Mouse (Mus musculus) embryonic facial prominence, embryonic 14.5 days (tissue): ENCODE results near the gene Klf8. TPM values are rescaled to one million over a fixed set of nuclear protein-coding genes. Genes with fewer than 3 reads are reported as not detected.
A peak's percentile ranks its signal among the peaks of the same experiment; 100 is the strongest.
"Not testable (repeated sequence)": the region's sequence is repeated elsewhere in the genome, so short reads cannot be mapped to it uniquely, and the experiment has no call there.

Experiments used
- ATAC-seq: fragments of 200-750 bp; cut with Nextera tagmentation; 2 replicates; pipeline ENCODE4 v1.8.0; 2017; ENCODE audit warnings: low read depth, moderate number of reproducible peaks, moderate TSS enrichment
- DNase-seq: peaks from one replicate; pipeline ENCODE4 v3.0.0-alpha.2; 2015; ENCODE audit warnings: low spot score
- H3K27ac ChIP-seq: fragments of 300-500 bp; sonication (generic); replicated peaks from 2 replicates; pipeline ENCODE4 v1.5.1; 2014; ENCODE audit warnings: low read depth, mild to moderate bottlenecking, low read length, moderate library complexity
- H3K27me3 ChIP-seq: fragments of 300-500 bp; sonication (generic); replicated peaks from 2 replicates; pipeline ENCODE4 v1.6.1; 2014; ENCODE audit warnings: low read length; ENCODE audit not compliant: control insufficient read depth, insufficient read depth
- H3K36me3 ChIP-seq: fragments of 300-500 bp; sonication (generic); 2 replicates; pipeline ENCODE4 v1.6.1; 2014; ENCODE audit warnings: low read length, mixed read lengths; ENCODE audit not compliant: control insufficient read depth, insufficient read depth
- H3K4me1 ChIP-seq: fragments of 300-500 bp; sonication (generic); 2 replicates; pipeline ENCODE4 v1.6.1; 2014; ENCODE audit warnings: antibody characterized with exemption, low read length; ENCODE audit not compliant: control insufficient read depth, insufficient read depth
- H3K4me2 ChIP-seq: fragments of 300-500 bp; sonication (generic); 2 replicates; pipeline ENCODE4 v1.6.1; 2014; ENCODE audit warnings: low read depth, mild to moderate bottlenecking, low read length, moderate library complexity, mixed read lengths
- H3K4me3 ChIP-seq: fragments of 300-500 bp; sonication (generic); 2 replicates; pipeline ENCODE4 v1.5.1; 2014; ENCODE audit warnings: low read depth, mild to moderate bottlenecking, low read length
- H3K9ac ChIP-seq: fragments of 300-500 bp; sonication (generic); 2 replicates; pipeline ENCODE4 v1.6.1; 2014; ENCODE audit warnings: low read depth, mild to moderate bottlenecking, low read length, moderate library complexity, mixed read lengths
- H3K9me3 ChIP-seq: fragments of 300-500 bp; sonication (generic); 2 replicates; pipeline ENCODE4 v1.6.1; 2016; ENCODE audit warnings: low read length; ENCODE audit not compliant: control insufficient read depth
- WGBS: fragments of 180-500 bp; shearing (Covaris S2); extraction: QIAGEN DNeasy Blood & Tissue Kit; methylation state at CpG from one replicate; pipeline ENCODE4 v1.1.7; 2014; 5-methylcytosine and 5-hydroxymethylcytosine counted together
- polyA plus RNA-seq: library from polyadenylated mRNA; unstranded; fragments of >200 nt; fragmentation: Nextera tagmentation; extraction: Ambion mirVana; gene quantifications from 2 replicates; pipeline ENCODE4 v1.2.1, GENCODE M21; 2014

Gene Klf8
- 1.6 and 2.8 TPM in 2 replicates for polyA plus RNA-seq

DNA sequence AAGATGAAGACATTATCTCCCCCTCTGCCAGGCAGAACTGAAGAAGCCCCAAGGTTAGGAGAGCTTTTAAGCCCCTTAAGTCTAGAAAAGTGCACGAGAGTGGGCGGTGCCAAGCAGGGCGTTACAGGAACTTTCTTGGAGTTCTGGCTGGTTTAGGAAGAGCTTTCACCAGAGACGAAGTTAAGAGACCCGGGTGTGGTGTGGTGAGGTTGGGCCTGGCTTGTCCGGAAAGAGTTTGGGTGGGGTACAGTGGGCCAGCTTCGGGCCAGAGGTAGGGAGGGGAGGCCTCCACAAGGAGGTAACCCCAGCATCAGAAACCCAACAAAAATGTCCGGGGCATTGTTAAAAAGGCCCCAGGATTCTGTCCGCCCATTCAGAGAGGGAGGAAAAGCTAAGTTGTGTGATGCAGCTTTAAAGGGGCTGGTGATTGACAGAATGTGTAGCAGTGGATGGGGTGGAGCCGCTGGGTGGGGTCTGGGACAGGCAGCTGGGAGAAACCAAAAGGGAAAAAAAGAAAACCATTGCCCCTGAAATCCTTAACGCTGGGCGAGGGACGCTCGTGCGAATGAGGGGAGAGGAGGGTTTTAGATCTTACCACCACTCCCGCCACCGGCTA lies at the start of gene Klf8:
Gene Klf8 (plus strand): TSS at position 163 of the 616 bp plus-strand sequence.
- DNase-seq = peak; percentile 17
- Histone ChIP-seq H3K4me1 (no peaks in the 10 kb centered on the region), H3K27me3 (peaks cover 6% of the 10 kb centered on the region; the same call in 1 of the 2 replicates), H3K27ac (peak within 1 kb of the TSS; percentile 55), H3K9me3 (no peaks in the 10 kb centered on the region), H3K4me3 (peak within 1 kb of the TSS; percentile 50), H3K9ac (peak within 1 kb of the TSS; percentile 54), H3K4me2 (peak within 1 kb of the TSS; percentile 57), H3K36me3 (no peaks in the 10 kb centered on the region)
- WGBS = 26% methylated on average over 17 of the region's 17 CpGs
- peak; percentile 72 for ATAC-seq

DNA sequence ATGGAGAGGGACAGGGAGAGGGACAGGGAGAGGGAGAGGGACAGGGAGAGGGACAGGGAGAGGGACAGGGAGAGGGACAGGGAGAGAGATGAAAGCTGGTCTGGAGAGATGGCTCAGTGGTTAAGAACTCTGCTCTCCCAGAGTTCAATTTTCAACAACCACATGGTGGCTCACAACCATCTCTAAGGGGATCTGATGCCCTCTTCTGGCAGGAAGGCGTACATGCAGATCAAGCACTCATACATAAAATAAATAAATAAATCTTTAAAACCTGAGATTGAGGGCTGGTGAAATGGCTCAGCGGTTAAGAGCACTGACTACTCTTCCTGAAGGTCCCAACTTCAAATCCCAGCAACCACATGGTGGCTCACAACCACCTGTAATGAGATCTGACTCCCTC lies 38.1 kb upstream of the Klf8 start:
- 79% methylated on average over 2 of the region's 2 CpGs for WGBS
- not testable (repeated sequence) for ATAC-seq, H3K9me3 ChIP-seq, DNase-seq, H3K27me3 ChIP-seq, H3K9ac ChIP-seq, H3K36me3 ChIP-seq, H3K4me1 ChIP-seq, H3K4me3 ChIP-seq, H3K4me2 ChIP-seq, H3K27ac ChIP-seq

DNA sequence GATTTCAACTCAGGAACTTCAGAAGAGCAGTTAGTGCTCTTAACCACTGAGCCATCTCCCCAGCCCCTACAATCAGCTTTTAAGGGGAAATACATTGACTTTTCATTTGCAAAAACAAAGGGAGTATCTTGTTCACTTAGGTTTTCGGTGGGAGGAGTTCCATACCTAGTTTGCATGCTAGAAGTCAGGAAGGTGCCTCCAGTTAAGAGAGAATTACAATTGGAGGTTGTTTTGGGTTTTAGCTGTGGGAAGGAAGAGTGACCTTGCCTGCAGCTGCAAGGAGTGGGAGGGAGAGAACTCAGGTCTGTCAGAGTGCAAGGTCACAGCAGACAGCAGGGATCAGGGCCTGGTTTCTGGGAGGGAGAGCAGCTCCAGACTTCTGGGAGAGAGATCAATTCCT lies 26.2 kb upstream of the Klf8 start:
- H3K36me3 ChIP-seq = no peaks in the 10 kb centered on the region
- no peak overlapping the region for H3K27ac ChIP-seq
- H3K4me3 ChIP-seq = no peak overlapping the region
- 47% methylated on average over 1 of the region's 1 CpGs for WGBS
- no peaks in the 10 kb centered on the region for H3K27me3 ChIP-seq
- ATAC-seq (no peak), DNase-seq (no peak)
- H3K9ac ChIP-seq = no peak overlapping the region
- H3K4me2 ChIP-seq = no peak overlapping the region
- no peaks in the 10 kb centered on the region for H3K4me1 ChIP-seq
- no peaks in the 10 kb centered on the region for H3K9me3 ChIP-seq

DNA sequence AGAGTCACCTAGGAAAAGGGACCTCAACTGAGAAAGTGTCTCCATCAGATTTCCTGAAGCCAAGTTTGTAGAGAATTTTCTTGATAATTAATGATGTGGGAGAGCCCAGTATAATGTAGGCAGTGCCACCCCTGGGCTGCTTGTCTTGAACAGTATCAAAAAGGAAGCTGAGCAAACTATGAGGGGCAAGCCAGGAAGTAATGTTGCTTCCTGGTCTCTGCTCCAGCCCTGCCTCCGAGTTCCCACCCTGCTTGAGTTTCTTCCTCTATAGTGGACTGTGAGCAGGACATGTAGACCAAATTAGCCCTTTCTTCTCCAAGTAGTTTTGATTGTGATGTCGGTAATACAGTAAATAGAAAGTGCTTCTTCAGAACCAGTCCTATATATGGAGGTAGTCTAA lies 6.0 kb upstream of the Klf8 start:
- Histone ChIP-seq H3K4me2 (no peak overlapping the region), H3K9ac (no peak overlapping the region), H3K4me1 (no peaks in the 10 kb centered on the region), H3K36me3 (no peaks in the 10 kb centered on the region), H3K27ac (no peak overlapping the region), H3K9me3 (no peaks in the 10 kb centered on the region), H3K4me3 (no peak overlapping the region), H3K27me3 (peaks cover 3% of the 10 kb centered on the region; the same call in 1 of the 2 replicates)
- no peak for ATAC-seq
- no peak for DNase-seq
- WGBS = 50% methylated on average over 2 of the region's 2 CpGs

DNA sequence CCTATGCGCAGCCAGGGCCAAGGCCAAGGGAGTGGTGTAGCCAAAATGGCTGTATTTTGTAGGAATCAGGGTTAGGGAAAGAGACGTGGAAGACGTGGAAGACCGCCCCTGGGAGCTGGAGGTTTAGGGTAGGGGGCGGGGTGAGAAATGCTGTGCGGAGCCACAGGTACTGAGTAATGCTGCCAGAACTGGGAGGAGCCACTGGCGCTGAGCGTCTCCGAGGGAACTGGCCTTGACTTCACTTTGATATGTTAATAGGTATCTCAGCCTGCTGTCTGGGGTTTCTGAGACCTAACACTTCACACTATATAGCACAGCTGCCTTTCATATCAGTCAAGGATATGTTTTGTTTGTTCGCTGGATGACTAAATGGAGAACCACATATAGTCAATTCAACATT lies 4.0 kb upstream of the Klf8 start:
- 21% methylated on average over 10 of the region's 10 CpGs for WGBS
- Histone ChIP-seq H3K9ac (no peak overlapping the region), H3K9me3 (no peaks in the 10 kb centered on the region), H3K27ac (no peak overlapping the region), H3K4me1 (no peaks in the 10 kb centered on the region), H3K36me3 (no peaks in the 10 kb centered on the region), H3K4me2 (no peak overlapping the region), H3K27me3 (peaks cover 3% of the 10 kb centered on the region; the same call in 1 of the 2 replicates), H3K4me3 (no peak overlapping the region)
- ATAC-seq = peak; percentile 53; the same call in 1 of the 2 replicates
- no peak for DNase-seq

DNA sequence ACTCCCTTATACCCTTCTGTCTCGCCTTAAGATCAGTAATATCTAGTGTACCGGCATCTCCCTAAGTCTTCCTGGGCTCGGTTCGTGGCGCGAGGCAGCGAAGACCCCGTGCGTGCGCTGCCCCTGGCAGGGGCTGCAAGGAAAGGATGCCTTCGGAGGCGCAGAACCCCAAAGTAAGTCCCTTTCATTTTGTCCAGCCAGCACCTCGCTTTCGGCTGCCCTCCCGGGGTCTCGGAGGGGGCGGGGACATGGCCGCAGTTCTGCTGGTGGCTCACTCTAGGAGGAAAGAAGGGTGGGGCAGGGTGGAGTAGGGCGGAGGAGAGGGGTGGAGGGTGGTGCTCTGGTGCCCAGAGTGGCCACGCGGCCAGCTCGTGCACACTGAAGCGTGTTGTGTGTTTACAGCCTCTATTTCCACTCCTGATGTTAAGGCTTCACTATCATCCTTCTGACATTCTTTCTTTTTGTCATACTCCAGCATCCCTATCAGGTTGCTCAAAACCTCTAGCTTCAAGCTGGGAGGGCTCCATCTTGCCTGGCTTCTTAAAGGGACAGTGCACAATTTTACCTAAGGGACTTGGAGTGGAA lies 746 bp downstream of the Klf8 start:
- no peaks in the 10 kb centered on the region for H3K9me3 ChIP-seq
- peaks cover 6% of the 10 kb centered on the region; the same call in 1 of the 2 replicates for H3K27me3 ChIP-seq
- H3K4me3 ChIP-seq = peak overlapping the region; percentile 50
- peak overlapping the region; percentile 57 for H3K4me2 ChIP-seq
- WGBS = 27% methylated on average over 14 of the region's 23 CpGs
- H3K4me1 ChIP-seq = no peaks in the 10 kb centered on the region
- no peaks in the 10 kb centered on the region for H3K36me3 ChIP-seq
- DNase-seq (peak; percentile 20), ATAC-seq (peak; percentile 76)
- H3K9ac ChIP-seq = peak overlapping the region; percentile 54
- H3K27ac ChIP-seq = peak overlapping the region; percentile 55

DNA sequence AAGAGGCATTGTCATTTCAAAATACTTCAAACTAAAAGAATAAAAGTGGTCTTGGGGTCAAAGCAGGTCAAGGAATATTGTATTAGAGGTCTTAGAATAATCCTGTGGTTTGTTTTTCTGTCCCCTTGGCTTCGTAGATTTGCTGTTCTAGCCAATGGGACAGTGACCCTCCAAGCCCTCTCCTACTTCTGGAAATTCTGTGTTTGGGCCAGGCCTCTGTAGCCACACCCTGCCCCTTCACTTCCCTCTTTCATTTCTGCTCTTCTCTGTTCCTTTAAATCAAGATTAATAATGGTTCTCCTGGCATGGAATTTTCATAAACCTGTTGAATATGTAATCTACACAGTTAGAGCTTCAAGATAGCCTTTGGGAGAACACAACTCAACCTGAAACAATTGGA lies 17.0 kb downstream of the Klf8 start:
- Histone ChIP-seq H3K9me3 (no peaks in the 10 kb centered on the region), H3K4me1 (no peaks in the 10 kb centered on the region), H3K4me2 (no peak overlapping the region), H3K36me3 (no peaks in the 10 kb centered on the region), H3K9ac (no peak overlapping the region), H3K4me3 (no peak overlapping the region), H3K27me3 (no peaks in the 10 kb centered on the region), H3K27ac (no peak overlapping the region)
- 53% methylated on average over 1 of the region's 1 CpGs for WGBS
- ATAC-seq (no peak), DNase-seq (no peak)

DNA sequence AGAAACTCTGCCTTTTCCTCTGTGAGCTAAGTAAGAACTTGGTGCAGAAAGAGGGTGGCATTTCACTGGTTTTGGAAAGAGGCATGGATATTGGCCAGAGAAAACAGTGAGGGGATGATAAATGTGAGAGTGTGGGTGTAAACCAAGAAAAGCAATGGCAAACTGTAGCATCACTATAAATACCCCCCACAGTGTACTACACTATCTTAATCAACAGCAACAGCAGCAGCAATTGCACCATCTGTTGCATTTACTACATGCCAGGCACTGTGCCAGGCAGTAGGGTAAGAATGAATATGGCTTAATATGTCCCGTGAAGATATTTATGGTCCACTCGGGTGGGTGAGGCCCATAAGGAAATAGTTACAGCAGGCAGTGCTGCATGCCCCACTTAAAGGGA lies 18.2 kb downstream of the Klf8 start:
- Histone ChIP-seq H3K9ac (no peak overlapping the region), H3K4me3 (no peak overlapping the region), H3K4me1 (no peaks in the 10 kb centered on the region), H3K4me2 (no peak overlapping the region), H3K9me3 (no peaks in the 10 kb centered on the region), H3K36me3 (no peaks in the 10 kb centered on the region), H3K27ac (no peak overlapping the region), H3K27me3 (no peaks in the 10 kb centered on the region)
- DNase-seq (peak; percentile 10), ATAC-seq (no peak)
- 51% methylated on average over 2 of the region's 2 CpGs for WGBS

DNA sequence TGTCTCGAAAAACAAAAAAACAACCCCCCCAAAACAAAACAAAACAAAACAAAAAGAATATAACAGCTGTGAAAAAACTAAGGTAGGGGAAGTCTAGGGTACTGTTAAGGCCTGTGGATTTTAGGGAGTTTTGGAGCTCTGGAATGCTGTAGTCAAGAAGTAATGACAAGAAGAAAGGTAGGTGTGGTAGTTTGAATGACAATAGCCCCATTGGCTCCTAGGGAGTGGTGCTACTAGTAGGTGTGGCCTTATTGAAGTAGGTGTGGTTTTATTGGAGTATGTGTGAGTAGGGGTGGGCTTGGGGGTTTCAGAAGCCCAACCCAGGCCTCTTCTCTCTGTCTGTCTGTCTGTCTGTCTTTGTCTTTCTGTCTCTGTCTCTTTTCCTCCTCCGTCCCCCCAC lies 44.9 kb downstream of the Klf8 start:
- ATAC-seq (no peak), DNase-seq (no peak)
- Histone ChIP-seq H3K27ac (no peak overlapping the region), H3K4me2 (no peak overlapping the region), H3K9ac (no peak overlapping the region), H3K27me3 (no peaks in the 10 kb centered on the region), H3K36me3 (no peaks in the 10 kb centered on the region), H3K9me3 (no peaks in the 10 kb centered on the region), H3K4me3 (no peak overlapping the region), H3K4me1 (no peaks in the 10 kb centered on the region)
- WGBS = 76% methylated on average over 2 of the region's 2 CpGs
